Mouse (Mus musculus): ENCODE results near the gene Gab1.

Gab1 gene

DNA sequence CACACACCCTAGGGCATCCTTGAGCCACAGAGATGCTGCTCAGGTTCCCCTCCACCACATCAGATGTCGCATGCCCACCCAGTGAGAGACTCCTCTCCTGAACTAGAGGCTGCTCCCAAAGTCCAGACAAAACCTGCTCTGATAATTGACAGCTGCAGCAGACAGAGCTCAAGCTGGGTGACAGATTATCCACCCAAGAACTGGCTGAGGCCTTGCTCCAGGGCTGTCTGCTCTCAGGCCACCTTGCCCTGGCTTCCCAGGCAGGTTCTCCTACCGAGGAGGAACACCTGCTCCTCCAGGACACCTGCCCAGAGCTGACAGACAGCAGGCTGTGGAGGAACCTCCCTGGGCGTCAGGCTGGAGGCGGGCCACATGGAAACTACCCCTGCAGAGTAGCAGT is 7.6 kb downstream of the Gab1 start:
- DNase-seq (ENCODE audit: low read depth): no peak

DNA sequence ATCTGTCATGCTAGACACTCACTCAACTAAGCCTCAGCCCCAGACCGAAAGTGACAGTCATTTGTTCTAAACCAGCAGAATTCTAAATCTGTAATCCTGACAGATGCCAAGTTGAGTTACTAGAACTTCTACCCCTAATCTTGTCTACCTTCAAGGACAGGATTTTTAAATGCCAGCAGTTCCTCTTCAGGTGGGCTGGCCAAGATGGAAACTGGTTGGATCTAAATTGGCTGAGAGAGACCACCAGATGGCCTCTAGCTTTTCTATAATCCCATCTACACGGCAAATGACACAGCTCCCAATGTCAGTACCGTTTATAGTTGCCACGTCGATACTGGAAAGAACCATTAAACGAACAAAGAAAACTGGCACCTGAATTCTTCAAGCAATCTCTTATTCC is 8.9 kb downstream of the Gab1 start:
- no peak for DNase-seq (ENCODE audit: low read depth)

DNA sequence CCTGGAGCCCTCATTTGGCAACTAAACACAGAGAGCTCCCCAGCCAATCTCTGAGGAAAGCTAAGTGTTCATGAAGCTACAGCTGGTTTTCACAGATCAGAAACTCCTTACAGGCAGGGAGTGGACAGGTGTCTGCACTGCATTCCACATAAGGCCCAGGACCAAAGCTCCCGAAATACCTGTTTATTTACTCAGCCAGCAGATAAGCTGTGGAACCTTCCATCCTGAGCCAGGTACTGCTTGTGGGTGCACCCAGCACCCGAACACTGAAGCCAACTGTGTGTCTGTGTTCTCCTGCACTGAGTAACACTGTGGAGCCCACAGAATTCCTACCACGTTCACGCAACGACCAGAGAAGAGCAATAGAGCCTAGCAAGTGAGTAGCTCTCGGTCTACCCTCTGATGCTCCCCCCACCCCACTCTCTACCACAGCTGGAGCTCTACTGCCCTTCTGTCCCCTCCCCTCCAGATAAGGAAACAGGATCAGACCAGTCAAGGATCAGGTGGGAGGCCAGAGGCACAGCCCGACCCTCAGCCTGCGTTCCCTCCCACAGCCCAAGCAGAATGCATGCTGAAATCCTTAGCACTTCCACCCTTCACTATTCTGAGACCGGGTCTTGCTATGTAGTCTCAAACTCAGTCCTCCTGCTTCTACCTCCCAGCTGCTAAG is 9.6 kb downstream of the Gab1 start:
- no peak for DNase-seq (ENCODE audit: low read depth)

DNA sequence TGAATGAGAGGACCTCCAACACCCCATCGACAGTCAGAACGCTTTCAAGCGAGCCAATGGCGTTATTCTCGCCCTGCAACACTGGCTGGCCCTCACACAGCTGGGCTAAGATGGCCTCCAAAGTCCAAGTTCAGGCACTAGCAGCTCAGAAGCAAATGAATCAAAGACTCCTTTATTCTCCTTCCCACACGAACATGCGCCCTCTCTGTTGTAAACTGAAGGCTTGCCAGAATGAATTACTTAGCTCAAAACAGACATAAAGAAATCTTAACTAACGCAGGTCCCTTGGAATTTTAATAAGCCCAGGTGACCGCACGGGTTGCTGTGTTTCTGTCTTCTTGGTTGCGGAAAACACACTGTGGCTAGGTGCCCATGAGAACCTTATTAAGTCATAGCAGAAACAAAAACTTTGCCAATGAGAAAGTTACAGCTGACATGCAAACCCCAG is 10.4 kb downstream of the Gab1 start:
- DNase-seq (ENCODE audit: low read depth): no peak

DNA sequence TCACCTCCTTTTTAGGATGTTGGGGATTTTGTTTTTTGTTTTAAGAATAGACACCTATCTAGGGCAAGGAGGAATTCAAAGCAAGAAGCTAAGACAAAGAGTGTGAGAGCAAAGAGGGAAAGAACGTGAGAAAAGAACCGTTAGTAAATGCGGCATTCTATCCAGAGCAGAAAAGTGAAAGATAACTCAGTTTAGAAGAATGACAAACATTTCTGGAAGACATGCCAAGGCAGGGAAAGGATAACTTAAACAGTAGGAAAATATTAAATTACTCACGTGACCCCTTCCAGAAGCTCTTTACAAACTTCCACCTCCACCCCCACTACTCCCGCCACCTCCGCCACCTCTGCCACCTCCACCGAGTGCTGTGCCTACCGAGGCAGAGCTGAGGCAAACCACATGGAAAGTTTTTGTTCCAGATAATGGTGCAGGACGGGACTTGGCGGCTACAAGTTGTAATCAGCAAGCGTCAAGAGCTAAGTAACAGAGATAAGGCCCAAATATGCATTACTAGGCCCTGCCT is 11.5 kb downstream of the Gab1 start:
- DNase-seq (ENCODE audit: low read depth): no peak

DNA sequence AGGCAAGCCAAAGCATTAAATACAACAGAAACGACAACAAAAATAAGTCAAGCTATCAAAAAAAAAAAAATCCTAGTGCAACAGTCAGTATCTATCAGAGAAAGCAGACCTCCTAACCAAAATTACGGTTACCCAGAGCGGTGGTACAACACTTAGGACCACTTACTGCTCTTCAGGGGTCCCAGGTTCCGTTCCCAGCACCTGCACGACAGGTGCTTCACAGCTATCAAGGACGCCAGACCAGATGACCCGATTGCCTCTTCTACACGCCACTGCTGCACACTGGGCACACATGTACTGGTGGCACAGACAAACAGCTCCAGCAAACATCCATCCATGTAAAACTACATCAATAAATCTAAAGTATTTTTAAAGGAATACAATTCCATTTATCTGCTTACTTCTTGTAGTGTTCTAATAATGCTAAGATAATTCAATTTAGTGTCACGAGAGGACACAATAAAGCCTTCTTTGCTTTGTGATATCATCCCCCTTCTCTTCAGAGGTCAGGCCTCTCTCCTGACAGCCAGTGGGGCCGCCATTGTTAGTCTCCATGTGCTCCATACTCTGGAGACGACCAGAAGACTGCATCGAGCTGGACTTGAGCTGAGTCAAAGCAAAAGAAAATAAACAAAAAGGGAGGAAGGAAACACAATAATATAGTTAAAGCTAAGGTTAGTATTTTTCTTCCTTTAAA is 12.2 kb downstream of the Gab1 start:
- no peak for DNase-seq (ENCODE audit: low read depth)

DNA sequence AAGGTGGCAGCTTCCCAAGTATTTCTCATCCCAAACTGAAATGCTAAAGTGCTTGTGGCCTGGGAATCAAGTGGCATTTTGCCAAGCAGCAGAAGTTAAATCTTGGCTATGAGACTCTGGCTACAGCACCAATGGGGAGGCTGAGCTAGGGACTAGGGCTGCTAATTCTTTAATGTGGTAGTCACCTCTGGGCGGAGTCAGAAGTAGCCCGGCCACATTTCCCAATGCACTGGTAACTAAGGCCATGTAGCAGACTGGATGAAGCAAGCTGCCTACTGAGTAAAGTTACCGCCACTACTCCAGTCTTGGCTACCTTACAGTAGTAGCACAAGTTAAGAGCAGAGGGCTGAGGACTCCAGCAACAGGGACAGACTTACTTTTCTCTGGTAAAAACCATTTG is 12.7 kb downstream of the Gab1 start:
- DNase-seq (ENCODE audit: low read depth): no peak

DNA sequence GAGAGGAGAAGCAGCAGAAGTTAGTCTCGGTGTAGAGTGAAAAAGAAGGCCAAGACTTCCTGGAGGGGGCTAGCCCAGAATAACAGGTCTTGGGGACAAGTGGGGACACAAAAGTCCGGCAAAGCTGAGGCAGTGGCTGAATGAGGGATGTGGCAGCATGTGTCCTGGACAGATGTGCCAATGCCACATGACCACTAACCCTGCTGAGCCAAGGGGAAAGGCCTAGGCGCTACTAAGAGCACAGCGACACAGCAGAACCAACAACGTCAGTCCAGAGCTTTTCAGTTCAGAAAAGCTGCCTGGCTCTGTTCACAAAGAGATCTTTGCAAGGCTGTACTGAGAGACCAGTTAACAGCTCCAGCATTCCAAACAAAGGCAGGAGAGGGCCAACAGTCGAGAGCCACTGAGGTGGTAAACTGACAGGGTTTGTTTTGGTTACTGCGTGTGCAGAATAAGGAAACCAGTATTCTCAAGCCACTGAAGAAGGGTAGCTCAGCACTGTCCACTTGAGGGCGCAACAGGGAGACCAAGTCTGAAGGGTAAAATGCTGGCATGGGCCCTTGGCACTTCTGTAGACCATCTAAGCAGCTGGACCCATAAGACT is 15.0 kb downstream of the Gab1 start:
- no peak for DNase-seq (ENCODE audit: low read depth)

DNA sequence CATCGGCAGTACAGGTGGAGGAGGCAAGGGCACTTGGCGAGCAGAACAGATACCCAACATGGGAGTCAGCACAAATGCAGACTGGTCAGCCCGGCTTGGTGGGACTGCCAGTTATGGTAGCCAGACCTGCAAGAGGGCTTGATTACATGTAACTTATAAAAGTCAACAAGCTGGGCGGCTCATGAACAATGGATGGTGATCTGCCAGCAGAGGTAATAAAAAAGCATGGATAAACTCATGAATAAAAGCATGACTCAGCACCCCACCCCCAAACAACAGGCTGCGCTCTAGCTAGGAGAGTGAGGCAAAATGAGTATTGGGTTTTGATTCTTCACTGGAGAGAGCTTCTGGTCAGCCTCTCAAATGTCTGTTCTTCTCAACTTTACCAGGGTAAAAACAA is 16.9 kb downstream of the Gab1 start:
- no peak for DNase-seq (ENCODE audit: low read depth)

DNA sequence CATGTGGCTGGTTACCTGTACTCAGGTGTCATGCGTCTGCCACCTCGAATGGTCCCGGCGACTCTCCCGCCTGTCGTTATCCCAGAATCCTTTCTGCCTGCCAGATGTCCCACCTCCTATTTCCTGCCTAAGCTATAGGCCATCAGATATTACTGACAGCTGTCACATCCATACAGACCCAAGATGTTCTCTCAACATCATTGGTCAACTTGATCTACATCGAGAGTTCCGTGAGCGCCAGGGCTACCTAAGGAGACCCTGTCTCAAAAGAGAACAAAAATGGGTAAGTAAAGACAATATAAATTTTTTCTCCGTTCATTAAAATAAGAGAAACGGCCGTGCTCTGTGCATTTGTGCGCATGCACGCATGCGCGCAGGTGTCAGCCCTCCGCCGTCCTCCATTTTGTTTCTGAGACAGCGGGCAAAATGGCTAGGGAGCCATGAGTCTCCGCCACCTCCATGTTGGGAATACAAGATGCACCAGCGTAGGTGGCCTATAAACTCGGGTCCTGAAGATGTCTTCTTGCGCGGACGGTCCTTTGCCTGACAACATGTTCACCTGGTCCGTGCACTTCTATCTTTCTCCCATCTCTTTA is 21.0 kb downstream of the Gab1 start:
- no peak for DNase-seq (ENCODE audit: low read depth)

DNA sequence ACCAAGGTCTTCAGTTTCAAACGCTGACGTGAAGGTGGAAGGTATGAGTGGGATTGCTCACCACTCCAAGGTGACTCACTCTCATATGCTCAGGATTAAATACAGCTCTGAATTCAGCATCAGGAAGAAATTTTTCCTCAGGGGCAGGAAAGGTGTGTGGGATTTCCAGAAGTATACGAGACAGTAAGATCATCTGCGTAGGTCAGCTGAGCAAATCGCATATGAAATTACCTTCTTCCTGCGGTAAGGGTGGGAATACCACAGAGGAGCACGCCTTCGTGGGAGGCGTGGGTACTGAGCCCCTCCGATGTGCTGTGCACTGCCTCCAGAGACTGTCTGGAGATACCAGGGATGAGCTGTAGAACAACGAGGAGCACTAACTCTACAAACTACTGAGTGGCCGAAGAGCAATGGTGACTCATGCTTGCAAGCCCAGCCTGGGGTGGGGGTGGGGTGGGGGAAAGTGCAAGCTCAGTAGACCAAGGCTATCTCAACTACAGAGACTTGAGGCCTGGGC is 22.4 kb downstream of the Gab1 start:
- DNase-seq (ENCODE audit: low read depth): no peak

DNA sequence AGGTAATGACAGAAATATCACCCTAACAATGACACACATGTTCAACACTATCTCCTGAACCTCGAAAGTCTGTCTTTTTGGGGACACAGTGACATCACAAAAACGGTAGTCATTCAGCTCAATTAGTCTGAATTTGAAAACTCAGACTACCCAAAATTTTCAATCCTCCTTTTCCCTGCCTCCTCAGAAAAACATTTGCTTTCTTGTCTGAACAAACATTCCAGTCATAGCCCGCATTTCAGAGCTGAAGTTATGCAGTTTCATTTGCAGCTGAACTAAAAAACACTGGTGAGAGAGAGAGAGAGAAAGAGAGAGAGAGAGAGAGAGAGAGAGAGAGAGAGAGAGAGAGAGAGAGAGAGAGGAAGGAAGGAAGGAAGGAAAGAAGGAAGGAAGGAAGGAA is 23.2 kb downstream of the Gab1 start:
- no peak for DNase-seq (ENCODE audit: low read depth)

DNA sequence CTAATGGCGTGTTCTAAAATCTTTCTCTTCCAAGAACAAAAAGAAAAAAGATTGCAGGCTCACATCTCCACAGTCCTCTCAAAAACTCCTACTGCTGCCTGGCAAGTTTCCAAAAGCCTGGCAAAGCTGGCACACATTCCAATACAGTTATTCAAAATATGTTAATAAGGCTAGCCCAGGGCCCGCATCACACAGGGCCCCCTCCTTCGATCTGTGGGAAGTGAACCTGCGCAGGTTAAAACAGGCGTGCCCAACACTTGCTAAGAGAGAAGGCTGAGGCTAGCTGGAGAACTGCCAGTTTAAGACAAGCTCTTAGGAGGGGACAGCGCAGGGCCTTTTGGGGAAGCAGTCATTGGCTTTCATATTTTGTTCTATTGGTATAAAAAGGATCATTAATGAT is 23.7 kb downstream of the Gab1 start:
- DNase-seq (ENCODE audit: low read depth): no peak

DNA sequence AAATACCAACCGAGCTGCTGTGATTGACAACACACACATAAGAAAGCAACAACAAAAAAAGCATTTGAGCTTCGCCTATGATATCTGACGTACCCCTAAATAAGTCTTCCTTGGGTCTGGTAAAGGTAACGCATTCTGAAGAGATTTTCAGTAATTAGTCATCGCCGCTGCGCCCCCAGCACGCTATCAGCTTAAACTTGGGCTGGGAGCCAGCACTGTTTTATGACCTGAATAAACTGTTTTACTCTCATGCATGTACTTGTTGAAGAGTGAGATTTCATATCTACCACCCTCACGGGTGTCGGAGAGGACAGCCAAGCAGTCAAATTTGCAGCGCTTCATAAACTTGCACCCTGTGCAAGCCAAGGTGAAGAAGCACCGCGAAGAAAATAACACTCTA is 26.7 kb downstream of the Gab1 start:
- DNase-seq (ENCODE audit: low read depth): no peak

DNA sequence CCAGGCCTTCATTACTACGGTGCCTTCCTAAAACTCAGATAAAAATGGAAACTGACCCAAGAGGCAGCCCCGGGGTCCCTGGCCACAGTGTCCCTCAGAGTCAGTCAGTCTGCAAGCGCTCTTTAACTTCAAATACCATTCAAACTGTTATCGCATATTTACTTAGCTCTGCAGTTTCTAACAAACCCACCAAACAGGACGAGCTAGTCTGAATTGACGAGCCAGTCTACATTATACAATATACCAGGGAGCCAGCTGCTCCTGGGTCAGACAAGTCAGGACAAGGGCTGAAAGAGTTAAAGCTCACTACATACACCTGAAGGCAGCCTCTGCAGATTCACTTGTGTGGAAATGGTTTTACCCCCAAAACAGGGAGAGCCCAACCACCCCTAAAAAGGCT is 27.1 kb downstream of the Gab1 start:
- no peak for DNase-seq (ENCODE audit: low read depth)

DNA sequence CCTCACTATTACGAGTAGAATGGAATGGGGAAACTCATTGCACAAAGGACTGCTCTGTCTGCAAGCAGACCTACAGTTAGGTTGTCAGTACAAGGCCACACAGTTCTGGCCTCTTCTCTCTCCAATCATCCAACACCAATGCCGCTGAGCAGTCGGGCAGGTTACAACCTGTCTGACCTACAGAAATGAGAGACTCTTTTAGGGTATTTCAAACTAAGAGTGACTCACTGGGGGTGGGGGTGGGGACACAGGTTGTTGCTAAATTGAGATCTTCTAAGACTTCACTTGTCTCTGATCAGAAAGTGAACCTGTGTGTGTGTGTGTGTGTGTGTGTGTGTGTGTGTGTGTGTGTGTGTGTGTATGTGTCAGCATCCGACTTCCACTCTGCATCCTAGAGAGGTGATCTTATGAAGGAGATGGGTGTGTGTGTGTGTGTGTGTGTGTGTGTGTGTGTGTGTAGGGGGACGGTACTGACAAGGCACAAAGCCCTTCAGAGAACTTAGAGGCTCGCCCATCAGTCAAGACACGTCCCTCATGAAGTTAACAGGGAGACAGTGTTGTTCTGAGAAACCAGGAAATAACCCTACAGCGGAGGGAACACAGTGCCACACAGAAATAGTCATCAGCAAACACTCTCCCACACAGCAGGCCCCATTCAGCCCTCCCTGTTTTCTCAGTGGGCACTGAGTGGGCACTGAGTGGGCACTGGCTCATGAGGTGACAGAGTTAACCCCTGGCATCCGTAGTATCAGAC is 27.7 kb downstream of the Gab1 start:
- no peak for DNase-seq (ENCODE audit: low read depth)

DNA sequence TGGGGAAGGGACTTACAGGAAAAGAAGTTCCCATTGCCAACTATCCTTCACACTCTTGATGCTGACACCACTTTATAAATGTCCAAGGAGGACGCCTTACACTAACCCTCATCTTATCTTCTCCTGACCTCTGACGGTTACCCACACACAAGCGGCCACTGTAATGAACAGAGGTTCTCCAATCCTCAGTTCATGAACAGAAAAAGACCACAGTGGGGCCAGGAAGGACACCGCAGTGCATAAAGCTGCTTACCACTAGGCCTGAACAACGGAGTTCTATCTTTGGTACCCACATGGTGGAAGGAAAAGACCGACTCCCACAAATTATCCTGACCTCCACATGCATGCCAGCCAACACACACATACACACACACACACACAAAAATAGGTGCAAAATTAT is 28.7 kb downstream of the Gab1 start:
- DNase-seq (ENCODE audit: low read depth): no peak

DNA sequence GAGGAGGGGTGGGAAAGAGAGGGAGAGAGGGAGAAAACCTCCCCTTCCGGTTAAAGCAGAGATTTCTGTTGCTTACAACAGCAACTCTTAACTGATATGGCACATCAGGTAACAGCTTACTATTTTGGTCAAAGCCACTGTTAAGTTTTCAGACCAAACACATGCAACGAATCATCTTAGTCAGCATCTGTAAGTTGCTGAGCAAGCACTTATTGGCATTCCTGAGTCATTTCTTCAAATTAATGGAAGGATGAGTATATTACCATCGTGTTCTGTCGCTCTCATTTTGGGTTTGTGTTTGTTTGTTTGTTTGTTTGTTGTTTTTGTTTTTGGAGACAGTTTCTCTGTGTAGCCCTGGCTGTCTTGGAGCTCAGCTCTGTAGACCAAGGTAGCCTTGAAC is 30.3 kb downstream of the Gab1 start:
- DNase-seq (ENCODE audit: low read depth): no peak

DNA sequence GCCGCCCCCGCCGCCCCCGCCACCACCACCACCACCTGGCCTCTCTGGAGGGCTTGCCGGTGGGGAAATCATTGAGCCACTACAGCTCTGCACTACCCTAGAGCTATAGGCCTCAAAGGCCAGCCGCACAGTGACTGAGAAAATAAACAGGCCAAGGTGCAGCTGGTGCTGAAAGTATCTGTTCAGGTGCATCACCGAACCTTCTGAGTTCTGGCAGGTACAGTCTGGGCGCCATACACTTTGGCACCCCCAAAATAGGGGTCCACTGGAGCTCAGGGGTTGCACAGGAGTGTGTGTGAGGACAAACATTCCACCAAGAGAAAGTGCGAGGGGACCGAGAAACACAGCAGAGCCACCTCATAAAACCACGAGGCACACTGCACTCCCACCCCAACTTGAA is 31.7 kb downstream of the Gab1 start:
- no peak for DNase-seq (ENCODE audit: low read depth)

DNA sequence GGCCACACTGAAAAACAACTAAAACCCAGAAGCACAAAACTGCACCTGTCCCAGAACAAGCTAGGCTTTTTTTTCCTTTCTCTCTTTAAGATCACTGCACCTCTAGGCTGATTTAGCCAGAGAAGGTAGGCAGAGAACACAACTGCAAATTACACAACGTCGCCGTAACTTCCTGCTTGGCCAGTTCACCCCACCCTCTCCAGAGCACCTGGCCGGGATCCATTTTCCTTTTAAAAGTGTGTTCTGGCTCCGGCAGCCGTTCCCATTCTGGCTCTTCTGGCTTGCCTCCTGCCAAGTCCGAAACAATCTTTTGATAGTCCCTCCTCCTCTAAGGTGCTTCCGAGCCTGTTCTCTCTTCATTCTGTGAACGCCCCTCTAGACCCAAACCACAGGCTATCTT is 32.4 kb downstream of the Gab1 start:
- DNase-seq (ENCODE audit: low read depth): no peak

DNA sequence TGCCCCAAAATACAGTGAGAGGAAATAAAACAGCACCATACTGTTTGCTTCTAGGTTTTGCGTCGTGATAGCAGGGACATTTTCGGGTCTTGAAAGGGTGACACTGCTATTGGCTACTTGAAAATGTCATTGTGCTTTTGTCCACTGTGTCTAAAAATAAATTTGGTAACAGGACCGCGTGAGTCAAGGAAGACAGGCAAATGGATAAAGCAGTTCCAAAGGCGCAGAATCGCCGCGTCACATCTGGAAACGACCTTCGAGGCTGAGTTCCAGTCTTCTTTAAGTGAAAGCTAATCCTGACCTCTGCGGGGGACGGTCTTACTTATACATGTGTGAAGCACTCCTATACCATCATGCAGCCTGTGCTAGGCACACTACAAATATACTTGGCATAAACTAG is 35.0 kb downstream of the Gab1 start:
- DNase-seq (ENCODE audit: low read depth): no peak

Measured in induced T-regulatory cell, adult 2 months (primary cell).